Mouse (Mus musculus): ENCODE results near the gene Calhm3. TPM values are rescaled to one million over a fixed set of nuclear protein-coding genes. Genes with fewer than 3 reads are reported as not detected.
A peak's percentile ranks its signal among the peaks of the same experiment; 100 is the strongest.

Calhm3 gene
- total and polyA plus RNA-seq, 2 experiments from 2014 or later, result not detected

- ATAC-seq (ENCODE audit: insufficient read depth, low read depth), result no peak
- H3K4me1 ChIP-seq (ENCODE audit: control insufficient read depth, insufficient read depth), result no peaks in the 10 kb centered on the region
- H3K9ac ChIP-seq (replicated peaks; ENCODE audit: low read depth, low read length), result no peak overlapping the region
- H3K36me3 ChIP-seq (replicated peaks; ENCODE audit: control insufficient read depth, insufficient read depth, low read length), result no peaks in the 10 kb centered on the region
- H3K27me3 ChIP-seq (ENCODE audit: control insufficient read depth, insufficient read depth, low read length), result peaks cover 29% of the 10 kb centered on the region
- WGBS, result 64% methylated on average over 8 of the region's 8 CpGs
- H3K27ac ChIP-seq (ENCODE audit: low read depth), result no peak overlapping the region
- TF ChIP-seq EP300 (IDR thresholded peaks at IDR 0.05; ENCODE audit: low read depth), result no peak
- no peak for TF ChIP-seq CTCF (IDR thresholded peaks at IDR 0.05; ENCODE audit: low read depth)
- no peak overlapping the region for H3K4me3 ChIP-seq (ENCODE audit: low read depth, low read length)
- DNase-seq (ENCODE audit: low spot score), result no peak
- 0 out of 2 replicates have a peak, but pooled peaks cover 4% of the 10 kb centered on the region for H3K9me3 ChIP-seq (replicated peaks; ENCODE audit: control insufficient read depth, low read length)
- no peak overlapping the region for H3K4me2 ChIP-seq (ENCODE audit: low read depth, low read length)
Observed at GRCm38 (mm10) chr19:47184221-47184620, 26.7 kb upstream of the Calhm3 start.

DNA sequence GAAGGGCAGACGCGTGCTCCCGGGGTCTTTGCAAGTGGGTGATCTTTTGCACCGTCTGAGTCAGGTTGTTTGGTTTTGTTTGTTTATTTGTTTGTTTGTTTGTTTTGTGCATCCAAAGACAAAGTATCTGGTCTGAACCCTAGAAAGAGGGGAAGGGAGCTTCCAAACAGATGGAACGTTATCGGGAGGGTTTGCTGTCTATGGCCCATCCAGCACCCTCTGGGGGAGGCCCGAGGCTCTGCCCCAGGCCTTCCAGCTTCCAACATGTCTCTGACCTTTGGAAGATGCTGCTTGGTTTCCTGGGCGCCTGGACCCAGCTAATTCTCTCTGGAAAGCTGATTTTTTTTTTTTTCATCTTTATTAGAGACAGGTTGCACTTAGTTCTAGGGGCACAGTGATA lies 22.4 kb upstream of the Calhm3 start:
- ATAC-seq (ENCODE audit: insufficient read depth, low read depth) (no peak), DNase-seq (ENCODE audit: low spot score) (no peak)
- Histone ChIP-seq H3K9me3 (replicated peaks; ENCODE audit: control insufficient read depth, low read length) (0 out of 2 replicates have a peak, but pooled peaks cover 4% of the 10 kb centered on the region), H3K4me2 (ENCODE audit: low read depth, low read length) (no peak overlapping the region), H3K9ac (replicated peaks; ENCODE audit: low read depth, low read length) (no peak overlapping the region), H3K36me3 (replicated peaks; ENCODE audit: control insufficient read depth, insufficient read depth, low read length) (no peaks in the 10 kb centered on the region), H3K27ac (ENCODE audit: low read depth) (no peak overlapping the region), H3K27me3 (ENCODE audit: control insufficient read depth, insufficient read depth, low read length) (peaks cover 40% of the 10 kb centered on the region), H3K4me1 (ENCODE audit: control insufficient read depth, insufficient read depth) (no peaks in the 10 kb centered on the region), H3K4me3 (ENCODE audit: low read depth, low read length) (no peak overlapping the region)
- TF ChIP-seq EP300 (IDR thresholded peaks at IDR 0.05; ENCODE audit: low read depth) (no peak), CTCF (IDR thresholded peaks at IDR 0.05; ENCODE audit: low read depth) (no peak)
- WGBS, result 24% methylated on average over 8 of the region's 8 CpGs

DNA sequence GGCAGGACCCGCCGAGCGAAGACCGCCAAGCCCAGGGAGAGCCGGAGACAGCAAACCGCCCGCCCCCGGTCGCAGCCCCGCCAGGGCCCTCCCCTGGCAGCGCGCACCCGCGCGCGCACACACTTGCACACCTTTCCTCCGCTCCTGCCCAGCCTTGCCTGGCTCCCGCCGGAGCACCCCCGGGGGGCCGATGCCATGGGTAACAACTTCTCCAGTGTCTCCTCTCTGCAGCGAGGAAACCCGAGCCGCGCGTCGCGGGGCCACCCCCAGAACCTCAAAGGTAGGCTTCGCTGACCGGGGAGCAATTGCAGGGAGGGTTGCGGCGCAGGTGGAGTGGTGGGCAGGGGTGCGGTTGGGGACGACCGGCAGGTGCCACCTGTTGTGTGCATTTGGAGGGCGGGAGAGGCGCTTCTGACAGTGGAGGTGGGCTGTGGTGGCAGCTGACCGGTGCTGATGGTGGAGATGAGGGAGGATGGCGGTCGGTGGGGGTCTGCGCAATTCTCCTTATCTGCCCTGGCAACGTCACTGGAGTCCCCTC lies 21.8 kb upstream of the Calhm3 start:
- TF ChIP-seq EP300 (IDR thresholded peaks at IDR 0.05; ENCODE audit: low read depth) (no peak), CTCF (IDR thresholded peaks at IDR 0.05; ENCODE audit: low read depth) (no peak)
- Histone ChIP-seq H3K4me1 (ENCODE audit: control insufficient read depth, insufficient read depth) (no peaks in the 10 kb centered on the region), H3K36me3 (replicated peaks; ENCODE audit: control insufficient read depth, insufficient read depth, low read length) (no peaks in the 10 kb centered on the region), H3K4me3 (ENCODE audit: low read depth, low read length) (peak overlapping the region; percentile 63), H3K27ac (ENCODE audit: low read depth) (no peak overlapping the region), H3K9ac (replicated peaks; ENCODE audit: low read depth, low read length) (peak overlapping the region; percentile 41), H3K4me2 (ENCODE audit: low read depth, low read length) (peak overlapping the region; percentile 95), H3K9me3 (replicated peaks; ENCODE audit: control insufficient read depth, low read length) (0 out of 2 replicates have a peak, but pooled peaks cover 4% of the 10 kb centered on the region), H3K27me3 (ENCODE audit: control insufficient read depth, insufficient read depth, low read length) (peaks cover 40% of the 10 kb centered on the region)
- WGBS, result 2% methylated on average over 35 of the region's 42 CpGs
- DNase-seq (ENCODE audit: low spot score), result no peak
- ATAC-seq (ENCODE audit: insufficient read depth, low read depth), result no peak

DNA sequence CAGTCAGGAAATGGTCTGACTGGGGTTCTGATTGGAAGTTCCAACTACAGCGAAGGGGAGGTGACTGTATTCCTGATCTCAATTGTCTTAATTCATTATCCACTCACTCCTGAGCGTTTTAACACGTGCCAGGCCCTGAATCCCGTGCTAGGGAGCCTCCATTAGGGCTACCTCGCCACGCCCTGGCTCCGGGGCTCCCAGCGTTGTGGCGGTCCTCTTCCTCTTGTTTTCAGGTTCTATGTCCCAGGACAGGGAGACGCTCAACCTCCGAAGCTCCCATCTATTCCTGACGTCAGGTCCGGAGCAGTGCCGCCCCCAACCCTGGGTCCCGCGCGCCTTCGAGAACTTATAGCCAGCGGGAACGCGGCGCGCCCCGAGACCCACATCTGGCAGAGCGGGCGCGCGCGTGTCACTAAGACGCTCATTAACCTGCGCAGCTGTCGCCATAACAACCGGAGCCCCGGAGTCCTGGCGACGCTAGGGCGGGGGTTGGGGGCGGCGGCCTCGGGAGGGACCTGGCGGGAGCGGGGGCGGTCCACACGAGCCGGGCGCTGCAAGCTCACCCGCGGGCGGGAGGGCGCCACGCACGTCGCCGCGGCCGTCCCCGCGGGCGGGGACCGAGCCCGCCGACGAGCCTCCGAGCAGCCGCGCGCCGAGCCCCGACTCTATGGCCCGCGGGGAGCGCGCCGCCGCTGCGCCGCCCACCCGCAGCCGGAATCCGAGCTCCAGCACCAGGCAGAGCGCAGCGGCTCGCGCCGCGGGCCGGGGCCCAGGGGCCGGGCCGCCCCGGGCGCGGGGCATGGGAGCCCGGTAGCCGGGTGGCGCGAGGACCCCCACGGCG lies 21.1 kb upstream of the Calhm3 start, which contains the start of gene Neurl1a:
Gene Neurl1a, plus strand, starts transcription at position 390 of the 841 bp plus-strand sequence.
- peak within 1 kb of the TSS; percentile 41 for H3K9ac ChIP-seq (replicated peaks; ENCODE audit: low read depth, low read length)
- H3K4me2 ChIP-seq (ENCODE audit: low read depth, low read length), result peak within 1 kb of the TSS; percentile 95
- ATAC-seq (ENCODE audit: insufficient read depth, low read depth) (peak; percentile 61), DNase-seq (ENCODE audit: low spot score) (no peak)
- TF ChIP-seq CTCF (IDR thresholded peaks at IDR 0.05; ENCODE audit: low read depth), result no peak
- TF ChIP-seq EP300 (IDR thresholded peaks at IDR 0.05; ENCODE audit: low read depth), result no peak
- peaks cover 40% of the 10 kb centered on the region for H3K27me3 ChIP-seq (ENCODE audit: control insufficient read depth, insufficient read depth, low read length)
- H3K36me3 ChIP-seq (replicated peaks; ENCODE audit: control insufficient read depth, insufficient read depth, low read length), result no peaks in the 10 kb centered on the region
- no peaks in the 10 kb centered on the region for H3K4me1 ChIP-seq (ENCODE audit: control insufficient read depth, insufficient read depth)
- H3K9me3 ChIP-seq (replicated peaks; ENCODE audit: control insufficient read depth, low read length), result 0 out of 2 replicates have a peak, but pooled peaks cover 4% of the 10 kb centered on the region
- under 1% methylated on average over 73 of the region's 98 CpGs for WGBS
- H3K4me3 ChIP-seq (ENCODE audit: low read depth, low read length), result peak within 1 kb of the TSS; percentile 63
- no peak within 1 kb of the TSS for H3K27ac ChIP-seq (ENCODE audit: low read depth)

DNA sequence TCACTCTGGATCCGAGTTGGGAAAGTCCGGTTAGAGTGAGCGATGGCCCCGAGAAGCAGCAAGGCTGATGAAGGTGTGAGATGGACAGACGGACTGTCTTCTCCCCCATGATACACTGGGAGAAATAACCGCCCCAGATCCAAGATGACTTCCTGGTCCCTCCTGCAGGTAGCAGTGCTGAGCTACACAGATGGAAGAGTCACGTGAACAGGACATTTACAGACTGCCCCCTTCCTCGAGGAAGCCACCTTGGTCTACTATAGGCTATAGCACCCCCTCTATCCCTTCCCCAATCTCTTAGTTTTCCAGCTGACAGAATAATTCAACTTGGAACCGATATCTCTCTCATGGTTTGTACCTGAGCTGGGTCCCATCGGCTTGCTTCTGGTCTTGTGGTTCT lies 20.4 kb upstream of the Calhm3 start:
- Histone ChIP-seq H3K36me3 (replicated peaks; ENCODE audit: control insufficient read depth, insufficient read depth, low read length) (no peaks in the 10 kb centered on the region), H3K4me3 (ENCODE audit: low read depth, low read length) (peak overlapping the region; percentile 63), H3K4me2 (ENCODE audit: low read depth, low read length) (peak overlapping the region; percentile 95), H3K9me3 (replicated peaks; ENCODE audit: control insufficient read depth, low read length) (0 out of 2 replicates have a peak, but pooled peaks cover 4% of the 10 kb centered on the region), H3K27me3 (ENCODE audit: control insufficient read depth, insufficient read depth, low read length) (peaks cover 40% of the 10 kb centered on the region), H3K9ac (replicated peaks; ENCODE audit: low read depth, low read length) (no peak overlapping the region), H3K4me1 (ENCODE audit: control insufficient read depth, insufficient read depth) (no peaks in the 10 kb centered on the region), H3K27ac (ENCODE audit: low read depth) (no peak overlapping the region)
- DNase-seq (ENCODE audit: low spot score) (peak; percentile 30), ATAC-seq (ENCODE audit: insufficient read depth, low read depth) (peak; percentile 47)
- 24% methylated on average over 10 of the region's 10 CpGs for WGBS
- TF ChIP-seq CTCF (IDR thresholded peaks at IDR 0.05; ENCODE audit: low read depth), result peak; percentile 43
- no peak for TF ChIP-seq EP300 (IDR thresholded peaks at IDR 0.05; ENCODE audit: low read depth)
